Mouse (Mus musculus) heart, adult 8-10 months (tissue): Measurements from ENCODE around the gene Fn1. TPM values are rescaled to one million over a fixed set of nuclear protein-coding genes. Genes with fewer than 3 reads are reported as not detected.

Source experiments
- DNase-seq: peaks from one replicate; pipeline ENCODE4 v3.0.0; 2022; ENCODE audit warnings: low spot score
- total RNA-seq, 4 experiments: library from RNA; stranded (reverse); gene quantifications; 2 replicates each; pipeline ENCODE4 v1.2.4; 2022

Fn1 gene
- total RNA-seq, 4 experiments from 2014 or later: 27.6 to 234 (median 32.1) TPM

- no peak for DNase-seq
Observed at GRCm38 (mm10) chr1:71651315-71651714, 1.7 kb downstream of the Fn1 start.

- DNase-seq: no peak
Observed at GRCm38 (mm10) chr1:71650741-71651140, 2.3 kb downstream of the Fn1 start.

- DNase-seq: no peak
Observed at GRCm38 (mm10) chr1:71648166-71648565, 4.8 kb downstream of the Fn1 start.

GRCm38 (mm10) chr1:71646774-71647173, 6.2 kb downstream of the Fn1 start:
- DNase-seq: no peak

GRCm38 (mm10) chr1:71645999-71646398, 7.0 kb downstream of the Fn1 start:
- no peak for DNase-seq

- DNase-seq: no peak
Observed at GRCm38 (mm10) chr1:71645466-71645865, 7.5 kb downstream of the Fn1 start.

- DNase-seq: no peak
Observed at GRCm38 (mm10) chr1:71642794-71643193, 10.2 kb downstream of the Fn1 start.

GRCm38 (mm10) chr1:71641206-71641605, 11.8 kb downstream of the Fn1 start:
- no peak for DNase-seq

GRCm38 (mm10) chr1:71640157-71640556, 12.8 kb downstream of the Fn1 start:
- DNase-seq: no peak

- no peak for DNase-seq
Observed at GRCm38 (mm10) chr1:71636665-71637064, 16.3 kb downstream of the Fn1 start.

GRCm38 (mm10) chr1:71636116-71636515, 16.9 kb downstream of the Fn1 start:
- no peak for DNase-seq

GRCm38 (mm10) chr1:71635101-71636014, 17.6 kb downstream of the Fn1 start:
- DNase-seq: no peak

GRCm38 (mm10) chr1:71634471-71634981, 18.5 kb downstream of the Fn1 start:
- no peak for DNase-seq

- no peak for DNase-seq
Observed at GRCm38 (mm10) chr1:71632387-71632786, 20.6 kb downstream of the Fn1 start.

GRCm38 (mm10) chr1:71631811-71632210, 21.2 kb downstream of the Fn1 start:
- DNase-seq: no peak

GRCm38 (mm10) chr1:71630243-71630642, 22.8 kb downstream of the Fn1 start:
- DNase-seq: no peak

- no peak for DNase-seq
Observed at GRCm38 (mm10) chr1:71623625-71624024, 29.4 kb downstream of the Fn1 start.

- no peak for DNase-seq
Observed at GRCm38 (mm10) chr1:71621526-71621925, 31.5 kb downstream of the Fn1 start.

GRCm38 (mm10) chr1:71614545-71615246, 38.3 kb downstream of the Fn1 start:
- DNase-seq: no peak

GRCm38 (mm10) chr1:71612256-71612655, 40.7 kb downstream of the Fn1 start:
- no peak for DNase-seq

GRCm38 (mm10) chr1:71609916-71610315, 43.1 kb downstream of the Fn1 start:
- DNase-seq: no peak

GRCm38 (mm10) chr1:71609057-71609775, 43.8 kb downstream of the Fn1 start:
- DNase-seq: no peak
